Mouse (Mus musculus): Measurements from ENCODE around the gene Dusp21. TPM values are rescaled to one million over a fixed set of nuclear protein-coding genes. Genes with fewer than 3 reads are reported as not detected.

Gene Dusp21
- total RNA-seq (2015) (not detected in 2 replicates), total RNA-seq (2017) (not detected in 2 replicates)

GRCm38 (mm10) chrX:18145557-18145956, at the start of gene Dusp21:
Gene Dusp21 (plus strand): TSS chrX:18145857.
- no peak for ATAC-seq (replicated peaks; ENCODE audit: poor library complexity)

GRCm38 (mm10) chrX:18160734-18161442, 15.2 kb downstream of the Dusp21 start:
- ATAC-seq (replicated peaks; ENCODE audit: poor library complexity) = no peak

GRCm38 (mm10) chrX:18161796-18162191, 16.1 kb downstream of the Dusp21 start:
- peak; percentile 11 for ATAC-seq (replicated peaks; ENCODE audit: poor library complexity)

GRCm38 (mm10) chrX:18162192-18162857, 16.7 kb downstream of the Dusp21 start, which contains the start of gene Kdm6a:
Gene Kdm6a (plus strand): TSS chrX:18162575.
- peak; percentile 86 for ATAC-seq (replicated peaks; ENCODE audit: poor library complexity)

GRCm38 (mm10) chrX:18162861-18163731, 17.4 kb downstream of the Dusp21 start:
- 0 out of 2 replicates have a peak, but pooled peaks have one; percentile 9 for ATAC-seq (replicated peaks; ENCODE audit: poor library complexity)

- ATAC-seq (replicated peaks; ENCODE audit: poor library complexity) = peak; percentile 33
Measured at GRCm38 (mm10) chrX:18163917-18164624, 18.4 kb downstream of the Dusp21 start.

- ATAC-seq (replicated peaks; ENCODE audit: poor library complexity) = no peak
Measured at GRCm38 (mm10) chrX:18165121-18165520, 19.5 kb downstream of the Dusp21 start.

- no peak for ATAC-seq (replicated peaks; ENCODE audit: poor library complexity)
Measured at GRCm38 (mm10) chrX:18166961-18167360, 21.3 kb downstream of the Dusp21 start.

GRCm38 (mm10) chrX:18168940-18169339, 23.3 kb downstream of the Dusp21 start:
- peak; percentile 70 for ATAC-seq (replicated peaks; ENCODE audit: poor library complexity)

GRCm38 (mm10) chrX:18174831-18175230, 29.2 kb downstream of the Dusp21 start:
- ATAC-seq (replicated peaks; ENCODE audit: poor library complexity) = no peak

- ATAC-seq (replicated peaks; ENCODE audit: poor library complexity) = 0 out of 2 replicates have a peak, but pooled peaks have one; percentile 22
Measured at GRCm38 (mm10) chrX:18177803-18178202, 32.1 kb downstream of the Dusp21 start.

- peak; percentile 73 for ATAC-seq (replicated peaks; ENCODE audit: poor library complexity)
Measured at GRCm38 (mm10) chrX:18179492-18179891, 33.8 kb downstream of the Dusp21 start.

GRCm38 (mm10) chrX:18187203-18187602, 41.5 kb downstream of the Dusp21 start:
- peak; percentile 92 for ATAC-seq (replicated peaks; ENCODE audit: poor library complexity)

- ATAC-seq (replicated peaks; ENCODE audit: poor library complexity) = no peak
Measured at GRCm38 (mm10) chrX:18188293-18188692, 42.6 kb downstream of the Dusp21 start.

Other genes starting within 250 kb of the Dusp21 start
- gene Kdm6a, start 16.7 kb downstream of the Dusp21 start, total RNA-seq (2015) = 45.1 and 47.5 TPM in 2 replicates
- gene Kdm6a, start 16.7 kb downstream of the Dusp21 start, total RNA-seq (2017) = 36.9 and 39.8 TPM in 2 replicates

Measured in megakaryocyte progenitor cell, adult 5-6 weeks (primary cell).